17 mouse cellular contexts compared by ENCODE assay signal in genomic region chr17:27721125-27721664, GRCm38 (mm10). TPM values are rescaled to one million over a fixed set of nuclear protein-coding genes. Genes with fewer than 3 reads are reported as not detected.
A peak's percentile ranks its signal among the peaks of the same experiment; 100 is the strongest.
DNase-seq lines count a peak whose midpoint lies in the region; ATAC-seq and TF ChIP-seq lines count a peak whose summit lies in the region.
"Had no signal": no experiment of that assay in that cellular context is flagged by ENCODE, and none has a peak within 500 bp of the region (broad histone marks: within the 10 kb centered on the region; RNA-seq: fewer than 3 reads in every experiment).

No protein-coding gene starts in this region.

- H3K27me3 ChIP-seq in heart, embryonic 12.5 days (replicated peaks): peaks cover 81% of the 10 kb centered on the region
- H3K27me3 ChIP-seq in stomach, postnatal 0 days (ENCODE audit: control insufficient read depth, insufficient read depth, low read length): no peaks in the 10 kb centered on the region
- H3K27me3 ChIP-seq in midbrain, embryonic 10.5 days (ENCODE audit: low read depth, poor library complexity, severe bottlenecking): peaks cover 49% of the 10 kb centered on the region
- H3K27me3 ChIP-seq: embryonic facial prominence, embryonic 15.5 days had no signal

- peak; percentile 56 to 58 for DNase-seq in heart, adult 18-20 months
- DNase-seq in ovary, postnatal 36 days (ENCODE audit: low spot score): peak; percentile 48
- DNase-seq in ovary, postnatal 10 days (ENCODE audit: low spot score): no peak
- DNase-seq in cerebellum, adult 9-11 months: peak; percentile 92
- peak; percentile 61 for DNase-seq in stomach, postnatal 0 days (ENCODE audit: low spot score)
- DNase-seq in lung, postnatal 36 days: no peak
- no peak for DNase-seq in midbrain, embryonic 10.5 days (ENCODE audit: low spot score)
- DNase-seq: kidney, adult 9 months; spleen, adult 18-20 months had no signal

- no peak for TF ChIP-seq EP300 in stomach, postnatal 0 days (optimal IDR thresholded peaks at IDR 0.05)

- H3K4me1 ChIP-seq in heart, embryonic 12.5 days (replicated peaks): peaks cover 18% of the 10 kb centered on the region; the same call in 1 of the 2 replicates
- no peaks in the 10 kb centered on the region for H3K4me1 ChIP-seq in stomach, postnatal 0 days (replicated peaks; ENCODE audit: control insufficient read depth, insufficient read depth)
- peaks cover 74% of the 10 kb centered on the region for H3K4me1 ChIP-seq in midbrain, embryonic 10.5 days

- no peak for TF ChIP-seq CTCF in stomach, postnatal 0 days (IDR thresholded peaks at IDR 0.05; ENCODE audit: low read depth)

- no peak for ATAC-seq in heart, embryonic 12.5 days (ENCODE audit: insufficient number of reproducible peaks, low FRiP score)
- peak; percentile 41; the same call in 1 of the 2 replicates for ATAC-seq in stomach, postnatal 0 days (ENCODE audit: low FRiP score, low TSS enrichment)

- no peak overlapping the region for H3K4me3 ChIP-seq in heart, embryonic 12.5 days
- no peak overlapping the region for H3K4me3 ChIP-seq in stomach, postnatal 0 days (ENCODE audit: low read depth, low read length)
- H3K4me3 ChIP-seq in midbrain, embryonic 10.5 days: no peak overlapping the region
- H3K4me3 ChIP-seq: embryonic facial prominence, embryonic 15.5 days; limb, embryonic 15.5 days; lung, embryonic 15.5 days; midbrain, embryonic 12.5 days; neural tube, embryonic 13.5 days had no signal

- no peak overlapping the region for H3K4me2 ChIP-seq in heart, embryonic 12.5 days
- no peak overlapping the region for H3K4me2 ChIP-seq in stomach, postnatal 0 days (replicated peaks; ENCODE audit: low read depth)
- H3K4me2 ChIP-seq: embryonic facial prominence, embryonic 15.5 days; limb, embryonic 15.5 days; lung, embryonic 15.5 days; midbrain, embryonic 12.5 days; neural tube, embryonic 13.5 days had no signal

- 71% methylated on average over 9 of the region's 9 CpGs for WGBS in heart, embryonic 12.5 days
- 62% methylated on average over 9 of the region's 9 CpGs for WGBS in stomach, postnatal 0 days
- 79% methylated on average over 9 of the region's 9 CpGs for WGBS in midbrain, embryonic 10.5 days

- no peak overlapping the region for H3K27ac ChIP-seq in heart, embryonic 12.5 days (ENCODE audit: poor library complexity, severe bottlenecking)
- H3K27ac ChIP-seq in stomach, postnatal 0 days (replicated peaks): no peak overlapping the region
- no peak overlapping the region for H3K27ac ChIP-seq in midbrain, embryonic 10.5 days (replicated peaks)
- H3K27ac ChIP-seq: embryonic facial prominence, embryonic 15.5 days; limb, embryonic 15.5 days; lung, embryonic 15.5 days; midbrain, embryonic 12.5 days; neural tube, embryonic 13.5 days had no signal

- no peaks in the 10 kb centered on the region; the same call in 1 of the 2 replicates for H3K9me3 ChIP-seq in heart, embryonic 12.5 days (replicated peaks)
- no peaks in the 10 kb centered on the region for H3K9me3 ChIP-seq in stomach, postnatal 0 days (ENCODE audit: control insufficient read depth, low read length)
- no peaks in the 10 kb centered on the region for H3K9me3 ChIP-seq in midbrain, embryonic 10.5 days (replicated peaks)
- H3K9me3 ChIP-seq: embryonic facial prominence, embryonic 15.5 days; limb, embryonic 15.5 days; lung, embryonic 15.5 days; midbrain, embryonic 12.5 days; neural tube, embryonic 13.5 days had no signal

- no peaks in the 10 kb centered on the region for H3K36me3 ChIP-seq in heart, embryonic 12.5 days
- 0 out of 2 replicates have a peak, but pooled peaks cover 2% of the 10 kb centered on the region for H3K36me3 ChIP-seq in stomach, postnatal 0 days (ENCODE audit: control insufficient read depth, insufficient read depth, low read length)
- H3K36me3 ChIP-seq in midbrain, embryonic 10.5 days: no peaks in the 10 kb centered on the region
- H3K36me3 ChIP-seq: embryonic facial prominence, embryonic 15.5 days; limb, embryonic 15.5 days; lung, embryonic 15.5 days; midbrain, embryonic 12.5 days; neural tube, embryonic 13.5 days had no signal

- H3K9ac ChIP-seq in heart, embryonic 12.5 days: no peak overlapping the region
- H3K9ac ChIP-seq in stomach, postnatal 0 days (ENCODE audit: low read length): no peak overlapping the region
- H3K9ac ChIP-seq: embryonic facial prominence, embryonic 15.5 days; limb, embryonic 15.5 days; lung, embryonic 15.5 days; midbrain, embryonic 12.5 days; neural tube, embryonic 13.5 days had no signal

RNA-seq across cellular contexts. Expression of gene Spdef, which starts 7.6 kb away (rescaled TPM):
- under 1 TPM in 1 of 2 experiments, not detected in 1; 0.18 TPM for total RNA-seq in heart, adult 18-20 months (2021)
- 0.18 TPM in 1 of 2 replicates, not detected in the other for polyA plus RNA-seq in heart, embryonic 12.5 days (2016; fragmentation: Nextera tagmentation; extraction: Ambion mirVana)
- 28.0 and 29.7 TPM in 2 replicates for polyA plus RNA-seq in stomach, postnatal 0 days (2015; fragmentation: Nextera tagmentation; extraction: Ambion mirVana)
- polyA plus RNA-seq in midbrain, embryonic 10.5 days (2016; fragmentation: Nextera tagmentation; extraction: Ambion mirVana): 0.16 and 0.25 TPM in 2 replicates
- total RNA-seq: heart, postnatal 25 days; layer of hippocampus, postnatal 25 days had no signal

Comparison
In these comparisons a context has a peak if more than half of its experiments do, and no peak if none do; other contexts are left out.
1. DNase-seq: peak in heart, adult 18-20 months (2 of 2), ovary, postnatal 36 days (single experiment), cerebellum, adult 9-11 months (single experiment) and stomach, postnatal 0 days (single experiment); none in ovary, postnatal 10 days (single experiment), lung, postnatal 36 days (single experiment) and midbrain, embryonic 10.5 days (single experiment).
2. RNA of gene Spdef, which starts 7.6 kb away (polyA plus RNA-seq): 28.0 to 29.7 TPM in stomach, postnatal 0 days; 0.18 TPM in heart, embryonic 12.5 days and 0.16 to 0.25 TPM in midbrain, embryonic 10.5 days; every median in the first group is over 10 times any median in the second.